Mouse (Mus musculus) cerebellum, adult 2 months (tissue): ENCODE results near the gene Taldo1.

Experiments used
- CTCF ChIP-seq: fragments of 200-500 bp; IDR thresholded peaks from 2 replicates; pipeline ENCODE4 v1.5.1; 2011; ENCODE audit warnings: low read depth, mild to moderate bottlenecking, control low read depth, low read length, moderate library complexity, borderline replicate concordance; ENCODE audit not compliant: insufficient read depth
- POLR2A ChIP-seq: fragments of 200-500 bp; IDR thresholded peaks from 2 replicates; pipeline ENCODE4 v1.6.1; 2011; ENCODE audit warnings: low read length, control low read depth, borderline replicate concordance; ENCODE audit not compliant: insufficient read depth

DNA sequence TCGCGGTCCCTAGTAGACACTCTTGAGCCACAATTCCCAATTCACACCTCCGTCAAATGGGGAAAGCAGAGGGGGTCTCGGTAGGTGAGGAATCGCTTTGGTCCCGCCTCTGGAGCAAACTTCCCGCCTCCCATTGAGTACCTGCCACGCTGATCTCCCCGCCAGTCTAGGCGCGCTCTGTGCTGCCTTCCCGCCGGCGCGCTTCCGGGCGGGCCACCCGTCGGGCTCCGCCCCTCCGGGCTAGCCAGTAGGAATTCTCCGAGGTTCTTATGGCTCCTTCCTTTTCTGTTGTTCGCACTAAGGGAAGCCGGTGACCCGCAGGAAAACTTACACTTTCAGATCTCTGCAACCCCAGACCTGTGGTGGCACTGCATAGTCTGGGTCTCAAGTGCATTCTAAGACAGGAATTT, 51.8 kb downstream of the Taldo1 start, which contains the start of gene Pidd1:
- TF ChIP-seq CTCF (no peak), POLR2A (no peak)
